Mouse (Mus musculus) leukemia stem cell, adult 10-12 weeks (primary cell): ENCODE measurements around the gene Syne3. TPM values are rescaled to one million over a fixed set of nuclear protein-coding genes. Genes with fewer than 3 reads are reported as not detected.

Experiments used
- polyA plus RNA-seq: library from polyadenylated mRNA; stranded (reverse); fragments of >175 nt; gene quantifications from 2 replicates; pipeline ENCODE4 v1.2.3, GENCODE M21; 2012; ENCODE audit warnings: low replicate concordance

Gene Syne3
- polyA plus RNA-seq: 7.3 and 13.2 TPM in 2 replicates

DNA sequence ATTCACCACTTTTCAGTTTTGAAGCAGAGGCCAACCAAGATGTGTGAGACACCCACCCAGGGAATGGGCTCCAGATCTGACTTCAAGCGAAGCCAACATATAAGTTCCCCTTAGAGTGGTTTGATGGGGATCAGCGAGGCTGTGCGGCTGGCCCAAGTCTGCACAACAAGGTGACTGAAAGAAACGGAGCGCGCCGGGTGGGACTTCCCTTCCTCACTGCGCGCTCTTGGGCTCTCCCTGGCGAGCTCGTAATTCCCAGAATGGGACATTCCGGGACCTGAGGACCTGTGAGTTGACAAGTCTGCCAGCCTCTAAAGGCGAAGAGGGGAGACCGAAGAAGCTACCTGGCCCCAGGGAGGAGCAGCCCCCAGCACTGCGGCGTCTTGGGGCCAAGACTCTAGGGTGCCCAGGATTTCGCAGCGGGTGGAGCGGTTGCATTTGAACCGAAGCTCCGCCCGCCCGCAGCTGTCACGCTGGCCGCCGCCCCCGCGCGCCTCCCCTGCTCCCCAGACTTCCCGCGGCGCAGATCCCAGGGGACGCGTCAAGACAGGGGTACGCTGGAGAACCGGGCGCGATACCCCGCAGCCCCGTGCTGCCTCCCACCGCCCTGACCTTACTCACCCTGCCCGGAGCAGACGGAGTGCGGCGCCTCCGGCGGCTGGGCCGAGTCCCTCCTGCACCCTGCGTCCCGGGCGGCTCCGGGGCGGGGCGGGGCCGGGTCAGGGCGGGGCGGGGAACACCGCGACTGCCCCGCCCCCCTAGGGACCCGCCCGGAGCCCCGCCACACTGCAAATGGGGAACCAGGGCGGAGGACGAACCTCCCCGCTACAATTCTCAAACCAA, at the start of gene Syne3:
TSS of gene Syne3 (minus strand) at position 440 of the 843 bp plus-strand sequence.

DNA sequence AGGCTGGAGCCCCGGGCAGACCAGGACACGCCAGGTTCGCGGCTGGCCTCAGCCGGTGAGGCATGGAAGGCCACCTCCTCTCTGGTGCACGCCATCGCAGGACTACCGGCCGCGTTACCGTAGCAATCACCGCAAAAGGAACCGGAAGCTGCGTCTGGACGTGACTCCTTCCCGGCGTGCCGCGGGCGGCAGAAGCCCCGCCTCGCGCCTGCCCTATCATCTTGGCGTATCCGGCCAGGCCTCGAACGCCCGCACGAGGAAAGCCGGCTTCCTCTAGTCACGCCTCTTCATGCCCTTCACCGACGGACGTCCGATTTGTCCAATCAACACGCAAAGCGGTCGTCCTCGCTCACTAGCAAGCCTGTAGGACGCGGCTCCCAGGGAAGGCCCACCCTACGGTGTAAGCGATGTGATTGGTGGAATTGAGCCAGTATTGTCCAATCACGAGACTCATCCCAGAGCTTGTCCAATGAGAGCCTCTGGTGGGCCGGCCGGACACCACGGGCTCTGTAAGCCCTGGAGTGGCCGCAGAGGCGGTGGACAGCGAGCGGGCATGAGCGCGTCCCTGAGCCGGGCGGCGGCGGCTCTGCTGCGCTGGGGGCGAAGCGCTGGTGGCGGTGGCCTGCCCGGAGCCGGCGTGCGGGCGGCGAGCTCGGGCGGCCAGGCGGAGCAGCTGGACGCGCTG, 22.7 kb upstream of the Syne3 start, which contains the start of gene Glrx5:
TSS of gene Glrx5 (plus strand) at position 542 of the 685 bp plus-strand sequence.

Other genes starting within 250 kb of the Syne3 start
- gene Clmn, start 144.7 kb downstream of the Syne3 start, polyA plus RNA-seq: 0.02 and 0.08 TPM in 2 replicates
- 216 and 244 TPM in 2 replicates for gene Glrx5, start 22.9 kb upstream of the Syne3 start, polyA plus RNA-seq
- gene Tcl1b2, start 136.2 kb upstream of the Syne3 start, polyA plus RNA-seq: not detected in 2 replicates
- gene Tcl1b1, start 149.9 kb upstream of the Syne3 start, polyA plus RNA-seq: not detected in 2 replicates
- gene Tcl1b5, start 166.5 kb upstream of the Syne3 start, polyA plus RNA-seq: 0.23 TPM in 1 of 2 replicates, not detected in the other
- not detected in 2 replicates for gene Tcl1b3, start 181.2 kb upstream of the Syne3 start, polyA plus RNA-seq
- gene Tcl1b4, start 192.1 kb upstream of the Syne3 start, polyA plus RNA-seq: not detected in 2 replicates
- gene Tcl1, start 213.0 kb upstream of the Syne3 start, polyA plus RNA-seq: not detected in 2 replicates